Mouse (Mus musculus) MEL (cell line): Measurements from ENCODE around the gene Glyctk.

Experiments used
- CHD2 ChIP-seq: IDR thresholded peaks from 2 replicates; pipeline ENCODE4 v1.6.1; 2011; ENCODE audit warnings: low read length, improper control_type of control experiment
- CTCF ChIP-seq, 3 experiments: IDR thresholded peaks in 2 of 3; conservative IDR thresholded peaks in 1 of 3; 2 replicates each; pipeline ENCODE4 v1.5.1; 2011 to 2012; ENCODE audit warnings: low read length in 3 of 3, low read depth in 2 of 3, mild to moderate bottlenecking in 2 of 3, improper control_type of control experiment in 1 of 3, inconsistent platforms in 1 of 3, mixed read lengths in 1 of 3, moderate library complexity in 1 of 3; ENCODE audit not compliant: control insufficient read depth in 1 of 3, insufficient read depth in 1 of 3, poor library complexity in 1 of 3, severe bottlenecking in 1 of 3
- E2F4 ChIP-seq: IDR thresholded peaks from 2 replicates; pipeline ENCODE4 v1.6.1; 2011; ENCODE audit warnings: low read depth, low read length, improper control_type of control experiment, borderline replicate concordance
- EP300 ChIP-seq, 2 experiments: IDR thresholded peaks; 2 replicates each; pipeline ENCODE4 v1.6.1; 2011; ENCODE audit warnings: improper control_type of control experiment in 2 of 2, low read length in 2 of 2, low read depth in 1 of 2, mild to moderate bottlenecking in 1 of 2
- HCFC1 ChIP-seq: IDR thresholded peaks from 2 replicates; pipeline ENCODE4 v1.6.1; 2012; ENCODE audit warnings: low read depth, mild to moderate bottlenecking, inconsistent platforms, low read length, improper control_type of control experiment, moderate library complexity
- KAT2A ChIP-seq: conservative IDR thresholded peaks from 2 replicates; pipeline ENCODE4 v1.6.1; 2012; ENCODE audit warnings: low read depth, low read length, improper control_type of control experiment, inconsistent platforms
- NELFE ChIP-seq: IDR thresholded peaks from 2 replicates; pipeline ENCODE4 v1.6.1; 2011; ENCODE audit warnings: low read depth, low read length, improper control_type of control experiment
- POLR2A ChIP-seq, 2 experiments: IDR thresholded peaks; 2 replicates each; pipeline ENCODE4 v1.6.1; 2011 to 2012; ENCODE audit warnings: low read length in 2 of 2, mild to moderate bottlenecking in 2 of 2, control low read depth in 1 of 2, improper control_type of control experiment in 1 of 2, low read depth in 1 of 2, moderate library complexity in 1 of 2; ENCODE audit not compliant: control insufficient read depth in 1 of 2, insufficient read depth in 1 of 2, poor library complexity in 1 of 2
- POLR2AphosphoS5 ChIP-seq: IDR thresholded peaks from 2 replicates; pipeline ENCODE4 v1.6.1; 2012; ENCODE audit warnings: low read depth, borderline replicate concordance, mild to moderate bottlenecking, inconsistent platforms, low read length, moderate library complexity, mixed read lengths
- SIN3A ChIP-seq: IDR thresholded peaks from 2 replicates; pipeline ENCODE4 v1.6.1; 2012; ENCODE audit warnings: low read length, improper control_type of control experiment, inconsistent platforms
- TAL1 ChIP-seq: IDR thresholded peaks from 2 replicates; pipeline ENCODE4 v1.6.1; 2012; ENCODE audit warnings: mild to moderate bottlenecking, inconsistent platforms, low read length, moderate library complexity, mixed read lengths
- TCF12 ChIP-seq: IDR thresholded peaks from 2 replicates; pipeline ENCODE4 v1.6.1; 2014; ENCODE audit warnings: low read depth, mild to moderate bottlenecking, inconsistent platforms, low read length, improper control_type of control experiment, moderate library complexity
- ZC3H11A ChIP-seq: IDR thresholded peaks from 2 replicates; pipeline ENCODE4 v1.6.1; 2012; ENCODE audit warnings: low read depth, mild to moderate bottlenecking, inconsistent platforms, low read length, improper control_type of control experiment
- ZNF384 ChIP-seq: IDR thresholded peaks from 2 replicates; pipeline ENCODE4 v1.6.1; 2012; ENCODE audit warnings: low read depth, mild to moderate bottlenecking, inconsistent platforms, low read length, improper control_type of control experiment

GRCm38 (mm10) chr9:106148541-106149398 is 9.2 kb downstream of the Glyctk start:
- TF ChIP-seq POLR2AphosphoS5 = no peak
- TF ChIP-seq CTCF (IDR thresholded peaks at IDR 0.05 in 2 of 3, conservative IDR thresholded peaks at IDR 0.05 in 1 of 3; ENCODE audit: control insufficient read depth in 1 of 3, insufficient read depth in 1 of 3, low read depth in 2 of 3, low read length in 3 of 3, poor library complexity in 1 of 3, severe bottlenecking in 1 of 3) = no peak
- TF ChIP-seq CHD2 = no peak
- TF ChIP-seq HCFC1 = no peak
- TF ChIP-seq SIN3A = no peak
- no peak for TF ChIP-seq E2F4
- no peak for TF ChIP-seq EP300 (IDR thresholded peaks at IDR 0.05; ENCODE audit: low read depth in 1 of 2, low read length in 2 of 2)
- TF ChIP-seq KAT2A = no peak
- no peak for TF ChIP-seq NELFE
- no peak for TF ChIP-seq POLR2A (IDR thresholded peaks at IDR 0.05; ENCODE audit: control insufficient read depth in 1 of 2, insufficient read depth in 1 of 2, low read depth in 1 of 2, low read length in 2 of 2, poor library complexity in 1 of 2)
- no peak for TF ChIP-seq ZNF384
- no peak for TF ChIP-seq TAL1
- no peak for TF ChIP-seq TCF12
- TF ChIP-seq ZC3H11A = no peak
